ENCODE assay signal across 18 mouse cellular contexts in genomic region chr11:83491488-83491887, GRCm38 (mm10). TPM values are rescaled to one million over a fixed set of nuclear protein-coding genes. Genes with fewer than 3 reads are reported as not detected.
DNase-seq lines count a peak whose midpoint lies in the region; ATAC-seq and TF ChIP-seq lines count a peak whose summit lies in the region.
"Had no signal": no experiment of that assay in that cellular context is flagged by ENCODE, and none has a peak within 500 bp of the region (broad histone marks: within the 10 kb centered on the region; RNA-seq: fewer than 3 reads in every experiment).

No protein-coding gene starts in this region.

- no peak overlapping the region for H3K4me3 ChIP-seq in layer of hippocampus, adult 2 months
- H3K4me3 ChIP-seq: myocyte had no signal

- peak; percentile 72 for TF ChIP-seq CTCF in layer of hippocampus, adult 2 months (conservative IDR thresholded peaks at IDR 0.05)

- ATAC-seq in CD4-positive, CD25-positive, alpha-beta regulatory T cell, adult 4 months = no peak

- DNase-seq in CD4-positive, CD25-positive, alpha-beta regulatory T cell, adult 2 months (ENCODE audit: low read depth, low spot score) = peak; percentile 25
- no peak for DNase-seq in layer of hippocampus, adult 2 months (ENCODE audit: low spot score in 2 of 2)
- no peak for DNase-seq in layer of hippocampus, postnatal 14 days (ENCODE audit: low spot score in 2 of 2)
- peak; percentile 24 for DNase-seq in thymus, postnatal 4 days
- DNase-seq in thymus, postnatal 0 days (ENCODE audit: low spot score) = no peak
- DNase-seq in gastrocnemius, postnatal 25 days = no peak
- DNase-seq in right cerebral cortex, postnatal 14 days = no peak
- DNase-seq: adrenal gland, postnatal 14 days; cerebellum, postnatal 36 days; heart, postnatal 14 days had no signal

- no peak overlapping the region for H3K27ac ChIP-seq in layer of hippocampus, adult 2 months

RNA-seq across cellular contexts. Expression of gene Taf15, which starts 18.6 kb away (rescaled TPM):
- 10 to 100 TPM; 20.6 to 22.0 TPM for polyA plus RNA-seq in CD4-positive, CD25-positive, alpha-beta regulatory T cell, adult 4 months (2017; shearing (Covaris generic))
- total RNA-seq in layer of hippocampus, adult 2 months (2021) = 10 to 100 TPM; 81.2 to 93.6 TPM
- total RNA-seq in layer of hippocampus, postnatal 14 days (2021) = 10 to 100 TPM; 64.1 to 65.9 TPM
- polyA plus RNA-seq in thymus, postnatal 0 days (2015; fragmentation: Nextera tagmentation; extraction: Ambion mirVana) = 6.9 and 10.2 TPM in 2 replicates
- 10 to 100 TPM; 20.2 to 24.3 TPM for total RNA-seq in gastrocnemius, postnatal 25 days (2021)

RNA-seq across cellular contexts. Expression of gene Mmp28, which starts 28.6 kb away (rescaled TPM):
- polyA plus RNA-seq in CD4-positive, CD25-positive, alpha-beta regulatory T cell, adult 4 months (2017; shearing (Covaris generic)) = not detected
- 1 to 10 TPM; 3.0 to 3.3 TPM for total RNA-seq in layer of hippocampus, adult 2 months (2021)
- 1 to 10 TPM; 3.2 to 3.3 TPM for total RNA-seq in layer of hippocampus, postnatal 14 days (2021)
- polyA plus RNA-seq in thymus, postnatal 0 days (2015; fragmentation: Nextera tagmentation; extraction: Ambion mirVana) = 1.4 and 2.3 TPM in 2 replicates
- total RNA-seq in gastrocnemius, postnatal 25 days (2021) = 1 to 10 TPM; 2.5 to 4.5 TPM

RNA-seq across cellular contexts. Expression of gene Heatr9, which starts 30.5 kb away (rescaled TPM):
- polyA plus RNA-seq in CD4-positive, CD25-positive, alpha-beta regulatory T cell, adult 4 months (2017; shearing (Covaris generic)) = under 1 TPM; 0.54 to 0.62 TPM
- not detected for total RNA-seq in layer of hippocampus, adult 2 months (2021)
- not detected for total RNA-seq in layer of hippocampus, postnatal 14 days (2021)
- not detected in 2 replicates for polyA plus RNA-seq in thymus, postnatal 0 days (2015; fragmentation: Nextera tagmentation; extraction: Ambion mirVana)
- not detected for total RNA-seq in gastrocnemius, postnatal 25 days (2021)
- total RNA-seq: adrenal gland, postnatal 14 days; granulocyte monocyte progenitor cell, adult 5-6 weeks; heart, postnatal 14 days; left cerebral cortex, postnatal 10 days had no signal
- polyA plus RNA-seq: intestine, embryonic 14.5 days; liver, embryonic 16.5 days; small intestine, adult 2 months; stomach, embryonic 16.5 days had no signal

RNA-seq across cellular contexts. Expression of gene Ccl5, which starts 38.8 kb away (rescaled TPM):
- 100 to 1,000 TPM; 385 to 395 TPM for polyA plus RNA-seq in CD4-positive, CD25-positive, alpha-beta regulatory T cell, adult 4 months (2017; shearing (Covaris generic))
- total RNA-seq in layer of hippocampus, adult 2 months (2021) = not detected
- total RNA-seq in layer of hippocampus, postnatal 14 days (2021) = not detected
- polyA plus RNA-seq in thymus, postnatal 0 days (2015; fragmentation: Nextera tagmentation; extraction: Ambion mirVana) = 44.9 and 47.3 TPM in 2 replicates
- total RNA-seq in gastrocnemius, postnatal 25 days (2021) = not detected
- total RNA-seq: adrenal gland, postnatal 14 days; left cerebral cortex, postnatal 10 days had no signal

RNA-seq across cellular contexts. Expression of gene 1700020L24Rik, which starts 54.0 kb away (rescaled TPM):
- polyA plus RNA-seq in CD4-positive, CD25-positive, alpha-beta regulatory T cell, adult 4 months (2017; shearing (Covaris generic)) = under 1 TPM in 1 of 2 experiments, not detected in 1; 0.85 TPM
- total RNA-seq in layer of hippocampus, adult 2 months (2021) = not detected
- not detected for total RNA-seq in layer of hippocampus, postnatal 14 days (2021)
- 2.2 and 2.7 TPM in 2 replicates for polyA plus RNA-seq in thymus, postnatal 0 days (2015; fragmentation: Nextera tagmentation; extraction: Ambion mirVana)
- total RNA-seq in gastrocnemius, postnatal 25 days (2021) = not detected
- total RNA-seq: heart, postnatal 14 days; left cerebral cortex, postnatal 10 days had no signal

Comparison
In these comparisons a context has a peak if more than half of its experiments do, and no peak if none do; other contexts are left out.
1. DNase-seq: peak in CD4-positive, CD25-positive, alpha-beta regulatory T cell, adult 2 months (single experiment) and thymus, postnatal 4 days (single experiment); none in layer of hippocampus, adult 2 months (0 of 2), layer of hippocampus, postnatal 14 days (0 of 2), thymus, postnatal 0 days (single experiment), gastrocnemius, postnatal 25 days (single experiment) and right cerebral cortex, postnatal 14 days (single experiment).